Mouse (Mus musculus) testis, postnatal 10 days (tissue): ENCODE results near the gene Ttc29.

Source experiments
- DNase-seq: peaks from one replicate; pipeline ENCODE4 v3.0.0; 2021; ENCODE audit warnings: low spot score

Ttc29 gene

GRCm38 (mm10) chr8:78278598-78278997 lies 65.5 kb downstream of the Ttc29 start:
- no peak for DNase-seq

GRCm38 (mm10) chr8:78284805-78285204 lies 71.7 kb downstream of the Ttc29 start:
- DNase-seq = no peak

GRCm38 (mm10) chr8:78285366-78285765 lies 72.3 kb downstream of the Ttc29 start:
- DNase-seq = no peak

- DNase-seq = no peak
Measured at GRCm38 (mm10) chr8:78289374-78289971, 76.4 kb downstream of the Ttc29 start.

- no peak for DNase-seq
Measured at GRCm38 (mm10) chr8:78290274-78290673, 77.2 kb downstream of the Ttc29 start.

GRCm38 (mm10) chr8:78295494-78295893 lies 82.4 kb downstream of the Ttc29 start:
- no peak for DNase-seq

GRCm38 (mm10) chr8:78303579-78303978 lies 90.5 kb downstream of the Ttc29 start:
- no peak for DNase-seq

GRCm38 (mm10) chr8:78306604-78307003 lies 93.5 kb downstream of the Ttc29 start:
- no peak for DNase-seq

- DNase-seq = no peak
Measured at GRCm38 (mm10) chr8:78307131-78307530, 94.0 kb downstream of the Ttc29 start.

- DNase-seq = no peak
Measured at GRCm38 (mm10) chr8:78309539-78309938, 96.4 kb downstream of the Ttc29 start.

- no peak for DNase-seq
Measured at GRCm38 (mm10) chr8:78315576-78315975, 102.5 kb downstream of the Ttc29 start.

- no peak for DNase-seq
Measured at GRCm38 (mm10) chr8:78317666-78318065, 104.6 kb downstream of the Ttc29 start.

- no peak for DNase-seq
Measured at GRCm38 (mm10) chr8:78323391-78323790, 110.3 kb downstream of the Ttc29 start.

GRCm38 (mm10) chr8:78340689-78341529 lies 127.8 kb downstream of the Ttc29 start:
- DNase-seq = no peak

- no peak for DNase-seq
Measured at GRCm38 (mm10) chr8:78342151-78342550, 129.1 kb downstream of the Ttc29 start.

- DNase-seq = no peak
Measured at GRCm38 (mm10) chr8:78344006-78344405, 130.9 kb downstream of the Ttc29 start.

GRCm38 (mm10) chr8:78345705-78346104 lies 132.6 kb downstream of the Ttc29 start:
- DNase-seq = no peak

GRCm38 (mm10) chr8:78346131-78346621 lies 133.1 kb downstream of the Ttc29 start:
- no peak for DNase-seq

GRCm38 (mm10) chr8:78353902-78354301 lies 140.8 kb downstream of the Ttc29 start:
- no peak for DNase-seq

- no peak for DNase-seq
Measured at GRCm38 (mm10) chr8:78354801-78355200, 141.7 kb downstream of the Ttc29 start.

- no peak for DNase-seq
Measured at GRCm38 (mm10) chr8:78390756-78391155, 177.7 kb downstream of the Ttc29 start.

- no peak for DNase-seq
Measured at GRCm38 (mm10) chr8:78419272-78419671, 206.2 kb downstream of the Ttc29 start.

- DNase-seq = peak; percentile 64
Measured at GRCm38 (mm10) chr8:78420101-78420503, 207.0 kb downstream of the Ttc29 start.
